Mouse (Mus musculus): Measurements from ENCODE around the gene Ptpn6. TPM values are rescaled to one million over a fixed set of nuclear protein-coding genes. Genes with fewer than 3 reads are reported as not detected.

Ptpn6 gene
- total RNA-seq (2017): 476 and 523 TPM in 2 replicates

GRCm38 (mm10) chr6:124738511-124739023 is at the start of gene Ptpn6:
TSS of gene Ptpn6 (minus strand) at chr6:124738714.
- ATAC-seq (replicated peaks in 1 of 2; ENCODE audit: insufficient read depth in 1 of 2, low FRiP score in 2 of 2, low TSS enrichment in 1 of 2, low read depth in 1 of 2, poor library complexity in 2 of 2, severe bottlenecking in 2 of 2): peak; percentile 13 to 20

DNA sequence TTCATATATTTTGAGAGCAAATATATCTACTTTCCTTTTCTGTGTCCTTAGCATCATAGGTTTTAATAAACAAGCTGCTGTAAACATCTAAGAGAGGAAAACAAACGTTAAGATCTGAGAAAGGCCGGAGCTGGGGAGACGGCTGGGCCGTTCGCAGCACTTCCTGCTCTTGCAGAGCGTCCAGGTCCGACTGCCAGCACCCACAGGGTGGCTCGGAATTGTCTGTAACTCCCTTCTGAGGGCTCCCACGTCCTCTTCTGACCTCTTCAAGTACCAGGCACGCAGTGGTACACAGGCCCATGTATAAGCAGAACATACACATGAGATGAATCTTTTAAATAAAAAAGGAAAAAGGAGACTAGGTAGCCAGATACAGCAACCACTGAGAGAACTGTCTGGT is 49.2 kb upstream of the Ptpn6 start:
- ATAC-seq (replicated peaks in 1 of 2; ENCODE audit: insufficient read depth in 1 of 2, low FRiP score in 2 of 2, low TSS enrichment in 1 of 2, low read depth in 1 of 2, poor library complexity in 2 of 2, severe bottlenecking in 2 of 2): no peak

DNA sequence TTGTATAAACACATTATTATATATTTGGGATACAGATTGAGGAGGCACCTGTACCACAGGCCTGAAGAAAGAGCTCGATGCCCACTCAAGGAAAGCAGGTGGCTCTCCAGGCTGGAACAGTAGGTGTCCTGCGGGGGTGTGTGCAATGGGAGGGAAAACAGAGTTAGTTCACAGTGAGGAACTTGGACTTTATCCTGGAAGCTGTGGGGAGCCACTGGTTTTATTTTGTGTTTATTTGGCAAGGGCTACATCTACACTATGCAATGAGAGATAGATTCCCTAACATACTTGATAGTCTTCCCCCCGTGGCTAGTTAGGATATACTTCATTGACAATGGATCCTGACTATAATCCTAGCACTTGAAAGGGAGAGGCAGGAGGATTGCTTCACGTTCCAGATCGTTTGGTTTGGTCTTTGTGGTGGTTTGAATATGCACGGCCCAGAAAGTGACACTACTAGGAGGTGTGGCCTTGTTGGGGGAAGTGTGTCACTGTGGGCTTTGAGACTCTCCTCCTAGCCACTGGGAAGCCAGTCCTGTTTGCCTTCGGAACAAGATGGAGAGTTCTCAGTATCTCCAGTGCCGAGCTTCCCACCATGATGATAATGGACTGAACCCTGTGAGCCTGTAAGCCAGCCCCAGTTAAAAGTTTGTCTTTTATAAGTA is 48.4 kb upstream of the Ptpn6 start:
- ATAC-seq (replicated peaks in 1 of 2; ENCODE audit: insufficient read depth in 1 of 2, low FRiP score in 2 of 2, low TSS enrichment in 1 of 2, low read depth in 1 of 2, poor library complexity in 2 of 2, severe bottlenecking in 2 of 2): peak; percentile 72 to 73; a peak in 3 of 4 replicates

DNA sequence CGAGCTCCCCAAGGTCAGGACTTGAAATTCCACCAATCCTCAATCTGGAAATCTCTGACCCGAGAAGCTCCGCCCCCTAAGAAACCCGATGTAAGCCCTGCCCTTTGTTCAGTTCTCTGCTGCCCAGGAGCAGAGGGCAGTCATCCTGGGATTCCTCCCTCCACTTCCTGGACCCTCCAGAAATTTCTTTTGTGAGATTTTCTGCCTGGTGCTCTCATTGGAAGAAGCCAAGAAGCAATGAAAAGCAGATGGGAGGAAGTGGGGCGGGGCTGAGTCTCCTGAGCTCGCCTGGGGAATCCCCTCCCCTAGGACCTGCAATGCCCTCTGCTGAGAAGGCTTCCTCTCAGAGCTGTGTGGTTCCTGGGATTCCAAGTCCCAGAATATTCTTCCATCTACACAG is 43.9 kb upstream of the Ptpn6 start:
- ATAC-seq (replicated peaks in 1 of 2; ENCODE audit: insufficient read depth in 1 of 2, low FRiP score in 2 of 2, low TSS enrichment in 1 of 2, low read depth in 1 of 2, poor library complexity in 2 of 2, severe bottlenecking in 2 of 2): peak; percentile 37 to 44; a peak in 2 of 4 replicates

DNA sequence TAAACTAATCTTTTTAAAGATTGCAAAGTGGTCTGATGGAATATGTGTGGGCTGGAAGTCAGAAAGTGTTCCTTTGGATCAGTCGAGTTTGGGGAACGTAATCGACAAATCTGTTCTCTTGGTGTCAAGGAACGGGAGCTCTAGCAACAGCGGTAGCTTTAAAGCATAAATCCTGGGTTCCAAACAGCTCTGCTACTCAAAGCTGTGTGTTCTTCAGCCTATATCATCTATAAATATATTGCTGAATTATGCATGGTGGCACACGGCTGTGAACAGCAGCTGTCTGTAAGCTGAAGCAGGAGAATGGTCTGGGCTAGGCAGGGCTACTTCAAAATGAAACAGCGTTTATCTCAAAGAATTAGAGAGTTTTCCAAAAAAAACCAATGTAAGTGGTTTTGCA is 42.4 kb upstream of the Ptpn6 start:
- ATAC-seq (replicated peaks in 1 of 2; ENCODE audit: insufficient read depth in 1 of 2, low FRiP score in 2 of 2, low TSS enrichment in 1 of 2, low read depth in 1 of 2, poor library complexity in 2 of 2, severe bottlenecking in 2 of 2): no peak

DNA sequence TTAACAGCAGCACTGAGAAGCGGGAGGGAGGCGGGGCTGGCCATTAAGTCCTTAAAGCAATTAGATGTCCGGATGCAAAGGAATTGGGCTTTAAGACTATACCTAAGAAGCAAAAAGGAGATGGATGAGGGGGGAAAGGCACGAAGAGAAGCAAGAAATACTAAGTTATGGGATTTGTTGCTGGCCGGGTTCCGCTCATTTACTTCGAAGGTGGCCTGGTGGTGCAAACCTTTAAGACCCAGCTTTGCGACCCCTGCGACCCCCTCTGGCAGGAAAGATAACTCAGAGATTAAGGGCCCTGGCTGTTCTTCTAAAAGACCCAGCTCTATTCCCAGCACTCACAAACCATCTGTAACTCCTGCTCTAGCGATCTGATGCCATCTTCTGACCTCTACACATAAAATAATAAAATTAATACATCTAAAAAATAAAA is 41.5 kb upstream of the Ptpn6 start:
- ATAC-seq (replicated peaks in 1 of 2; ENCODE audit: insufficient read depth in 1 of 2, low FRiP score in 2 of 2, low TSS enrichment in 1 of 2, low read depth in 1 of 2, poor library complexity in 2 of 2, severe bottlenecking in 2 of 2): no peak

DNA sequence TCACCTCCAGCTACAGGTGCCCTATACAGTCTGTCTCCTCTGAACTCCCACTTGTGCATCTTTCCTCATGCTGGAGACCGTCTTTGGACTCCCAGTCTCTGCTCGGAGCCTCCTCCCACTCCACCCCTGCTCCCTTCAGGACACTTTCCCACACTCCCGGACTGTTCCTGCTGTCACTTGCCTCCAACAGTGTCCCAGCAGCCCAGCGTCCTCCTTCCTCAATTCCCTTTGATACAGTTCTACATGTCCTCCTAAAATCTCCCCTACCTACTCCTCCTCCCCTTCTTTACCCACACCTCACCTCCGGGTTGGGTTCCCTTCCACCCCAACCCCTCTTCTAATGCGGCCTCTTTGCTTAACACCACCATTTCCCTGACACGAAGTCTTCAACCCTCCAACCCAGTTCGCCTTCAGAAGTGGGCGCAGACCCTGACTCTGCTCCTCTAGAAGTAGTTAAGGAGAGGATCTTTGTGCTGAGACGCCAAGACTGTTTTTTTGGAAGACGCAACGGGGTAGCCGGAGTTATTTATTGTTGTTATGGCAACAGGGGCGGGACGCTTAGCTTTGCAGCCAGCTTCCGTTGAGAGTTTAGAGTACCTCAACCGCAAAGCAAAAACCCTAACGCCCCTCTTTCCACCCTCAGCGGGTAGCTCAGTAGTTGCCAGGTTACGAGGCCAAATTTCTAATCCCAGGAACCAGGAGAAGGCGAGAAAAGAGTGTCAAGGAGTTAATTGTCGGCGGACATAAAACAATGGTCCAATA is 40.9 kb upstream of the Ptpn6 start, which contains the start of gene Lrrc23:
Gene Lrrc23, minus strand, starts transcription at position 506 of the 762 bp plus-strand sequence.
- peak; percentile 86 to 87 for ATAC-seq (replicated peaks in 1 of 2; ENCODE audit: insufficient read depth in 1 of 2, low FRiP score in 2 of 2, low TSS enrichment in 1 of 2, low read depth in 1 of 2, poor library complexity in 2 of 2, severe bottlenecking in 2 of 2)

- ATAC-seq (replicated peaks in 1 of 2; ENCODE audit: insufficient read depth in 1 of 2, low FRiP score in 2 of 2, low TSS enrichment in 1 of 2, low read depth in 1 of 2, poor library complexity in 2 of 2, severe bottlenecking in 2 of 2): no peak
Measured at GRCm38 (mm10) chr6:124770511-124770910, 32.0 kb upstream of the Ptpn6 start.

DNA sequence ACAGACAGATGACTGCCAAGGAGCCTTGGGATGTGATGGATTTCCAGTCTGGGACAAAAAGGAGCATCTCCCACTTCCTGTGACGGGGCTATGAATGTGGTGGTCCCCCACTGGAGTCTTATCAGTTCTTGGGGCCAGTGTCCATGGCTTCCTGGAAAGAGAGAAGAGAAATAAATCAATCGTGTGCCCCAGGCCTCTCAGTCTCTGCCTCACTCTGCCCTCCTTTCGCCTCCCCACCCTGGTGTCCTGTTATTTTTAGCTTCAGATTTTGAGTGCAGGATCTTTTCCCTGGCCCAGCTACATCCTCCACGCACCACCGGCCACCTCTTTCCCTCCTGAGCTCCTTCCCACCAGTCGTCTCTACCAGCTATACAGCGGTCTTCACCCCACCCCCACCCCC is 31.5 kb upstream of the Ptpn6 start:
- no peak for ATAC-seq (replicated peaks in 1 of 2; ENCODE audit: insufficient read depth in 1 of 2, low FRiP score in 2 of 2, low TSS enrichment in 1 of 2, low read depth in 1 of 2, poor library complexity in 2 of 2, severe bottlenecking in 2 of 2)

DNA sequence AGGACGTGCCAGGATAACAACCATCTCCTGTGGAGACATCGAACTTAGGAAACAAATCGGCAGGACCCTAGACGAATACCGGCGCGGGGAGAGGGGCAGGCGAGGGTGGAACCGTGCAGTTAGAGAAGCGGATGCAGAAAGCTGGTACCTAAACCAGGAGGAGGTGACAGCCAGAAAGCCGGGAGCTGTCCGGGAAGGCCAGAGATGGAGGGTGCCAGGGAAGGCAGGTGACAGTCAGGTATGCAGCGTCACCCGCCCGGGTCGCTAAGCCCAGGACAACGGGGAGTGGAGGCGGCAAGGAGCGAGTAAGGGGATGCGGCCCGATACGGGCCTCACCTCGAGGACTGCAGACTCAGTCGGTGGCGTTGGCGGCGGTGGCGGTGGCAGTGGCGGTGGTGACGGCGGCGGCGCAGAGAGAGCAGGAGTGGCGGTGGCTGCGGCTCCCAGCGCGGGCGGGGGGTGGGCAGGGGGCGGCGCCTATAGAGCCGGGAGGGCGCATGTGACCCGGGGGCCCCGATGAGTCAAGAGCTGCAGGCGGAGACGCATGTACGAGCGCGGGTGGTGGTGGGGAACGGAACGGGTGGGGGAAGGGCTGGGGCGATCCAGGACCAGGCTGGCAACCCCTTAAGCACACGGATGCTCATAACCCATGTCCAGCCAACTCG is 30.7 kb upstream of the Ptpn6 start, which contains the start of gene Eno2:
Gene Eno2, minus strand, starts transcription at position 573 of the 665 bp plus-strand sequence.
- peak; percentile 34 to 59; a peak in 3 of 4 replicates for ATAC-seq (replicated peaks in 1 of 2; ENCODE audit: insufficient read depth in 1 of 2, low FRiP score in 2 of 2, low TSS enrichment in 1 of 2, low read depth in 1 of 2, poor library complexity in 2 of 2, severe bottlenecking in 2 of 2)

GRCm38 (mm10) chr6:124768704-124769044 is 30.2 kb upstream of the Ptpn6 start:
- peak; percentile 47 to 74 for ATAC-seq (replicated peaks in 1 of 2; ENCODE audit: insufficient read depth in 1 of 2, low FRiP score in 2 of 2, low TSS enrichment in 1 of 2, low read depth in 1 of 2, poor library complexity in 2 of 2, severe bottlenecking in 2 of 2)

DNA sequence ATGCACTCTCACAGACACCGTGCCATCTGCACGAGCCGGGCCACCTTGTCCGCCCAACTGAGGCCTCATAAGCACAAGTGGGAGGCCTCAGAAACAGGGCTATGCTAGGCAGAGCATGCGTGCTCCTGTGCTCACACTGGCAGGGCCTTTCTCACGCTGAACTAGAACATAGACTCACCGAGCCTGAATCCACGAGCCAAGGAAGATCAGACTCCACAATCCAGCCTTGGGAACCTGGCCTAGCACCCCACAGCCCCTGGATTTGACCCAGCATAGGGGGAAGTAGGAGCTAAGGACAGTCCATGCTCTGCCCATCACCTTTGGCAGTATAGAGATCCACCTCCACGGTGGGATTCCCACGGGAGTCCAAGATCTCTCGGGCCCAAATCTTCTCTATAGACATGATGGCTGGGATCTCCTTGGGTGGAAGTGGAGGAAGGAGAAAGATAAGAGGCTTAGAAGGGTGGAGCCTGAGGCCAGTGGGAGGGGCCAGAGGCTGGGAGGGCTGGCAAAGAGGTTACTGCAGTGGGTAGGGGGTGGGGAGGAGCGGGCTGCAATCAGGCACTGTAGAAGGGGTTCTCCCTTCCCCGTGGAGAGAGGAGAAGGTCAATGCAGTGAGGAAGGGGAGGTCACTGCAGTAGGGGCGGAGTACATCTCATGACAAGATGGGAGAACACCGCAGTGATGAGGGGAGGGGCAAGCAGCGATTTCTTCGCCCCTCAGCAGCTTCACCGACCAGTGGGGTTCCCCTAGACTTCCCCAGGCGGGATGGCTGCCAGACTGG is 29.6 kb upstream of the Ptpn6 start:
- 0 out of 4 replicates have a peak, but pooled peaks of 1 of the 2 experiments have one; percentile 8 for ATAC-seq (replicated peaks in 1 of 2; ENCODE audit: insufficient read depth in 1 of 2, low FRiP score in 2 of 2, low TSS enrichment in 1 of 2, low read depth in 1 of 2, poor library complexity in 2 of 2, severe bottlenecking in 2 of 2)

DNA sequence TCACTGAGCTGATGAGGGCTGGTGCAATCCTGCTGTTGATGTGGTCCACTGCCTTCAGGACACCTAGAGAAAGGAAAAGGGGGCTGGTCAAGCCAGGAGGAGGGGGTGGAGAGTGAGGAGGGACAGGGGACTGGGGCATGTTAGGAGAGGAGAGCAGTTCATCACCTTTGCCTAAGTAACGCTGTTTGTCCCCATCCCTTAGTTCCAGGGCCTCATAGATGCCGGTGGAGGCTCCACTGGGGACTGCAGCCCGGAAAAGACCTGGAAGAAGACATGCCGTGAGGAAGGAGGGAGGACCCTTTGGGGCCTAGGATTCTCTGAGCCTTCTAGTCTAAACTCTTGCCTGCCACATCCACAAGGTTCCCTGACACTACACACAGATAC is 29.0 kb upstream of the Ptpn6 start:
- no peak for ATAC-seq (replicated peaks in 1 of 2; ENCODE audit: insufficient read depth in 1 of 2, low FRiP score in 2 of 2, low TSS enrichment in 1 of 2, low read depth in 1 of 2, poor library complexity in 2 of 2, severe bottlenecking in 2 of 2)

DNA sequence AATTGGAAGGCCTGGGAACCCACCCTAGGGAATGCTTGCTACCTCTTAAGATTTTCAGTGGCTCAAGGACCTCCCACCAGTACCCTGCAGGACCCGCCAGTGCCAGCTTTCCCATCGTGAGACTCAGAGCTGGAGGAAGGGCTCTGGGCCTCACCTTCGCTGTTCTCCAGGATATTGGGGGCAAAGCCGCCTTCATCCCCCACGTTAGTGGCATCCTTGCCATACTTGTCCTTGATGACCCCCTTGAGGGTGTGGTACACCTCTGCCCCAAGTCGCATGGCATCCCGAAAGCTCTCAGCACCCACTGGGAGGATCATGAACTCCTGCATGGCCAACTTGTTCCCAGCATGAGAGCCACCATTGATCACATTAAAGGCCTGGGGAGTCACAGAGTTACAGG is 27.4 kb upstream of the Ptpn6 start:
- ATAC-seq (replicated peaks in 1 of 2; ENCODE audit: insufficient read depth in 1 of 2, low FRiP score in 2 of 2, low TSS enrichment in 1 of 2, low read depth in 1 of 2, poor library complexity in 2 of 2, severe bottlenecking in 2 of 2): no peak

GRCm38 (mm10) chr6:124759259-124759658 is 20.7 kb upstream of the Ptpn6 start:
- ATAC-seq (replicated peaks in 1 of 2; ENCODE audit: insufficient read depth in 1 of 2, low FRiP score in 2 of 2, low TSS enrichment in 1 of 2, low read depth in 1 of 2, poor library complexity in 2 of 2, severe bottlenecking in 2 of 2): peak; percentile 81 to 82

- ATAC-seq (replicated peaks in 1 of 2; ENCODE audit: insufficient read depth in 1 of 2, low FRiP score in 2 of 2, low TSS enrichment in 1 of 2, low read depth in 1 of 2, poor library complexity in 2 of 2, severe bottlenecking in 2 of 2): no peak
Measured at GRCm38 (mm10) chr6:124758849-124759232, 20.3 kb upstream of the Ptpn6 start.

Data from hematopoietic stem cell, adult 5-6 weeks (primary cell).